Mouse (Mus musculus): Measurements from ENCODE around the gene Reps2.

The Reps2 gene

DNA sequence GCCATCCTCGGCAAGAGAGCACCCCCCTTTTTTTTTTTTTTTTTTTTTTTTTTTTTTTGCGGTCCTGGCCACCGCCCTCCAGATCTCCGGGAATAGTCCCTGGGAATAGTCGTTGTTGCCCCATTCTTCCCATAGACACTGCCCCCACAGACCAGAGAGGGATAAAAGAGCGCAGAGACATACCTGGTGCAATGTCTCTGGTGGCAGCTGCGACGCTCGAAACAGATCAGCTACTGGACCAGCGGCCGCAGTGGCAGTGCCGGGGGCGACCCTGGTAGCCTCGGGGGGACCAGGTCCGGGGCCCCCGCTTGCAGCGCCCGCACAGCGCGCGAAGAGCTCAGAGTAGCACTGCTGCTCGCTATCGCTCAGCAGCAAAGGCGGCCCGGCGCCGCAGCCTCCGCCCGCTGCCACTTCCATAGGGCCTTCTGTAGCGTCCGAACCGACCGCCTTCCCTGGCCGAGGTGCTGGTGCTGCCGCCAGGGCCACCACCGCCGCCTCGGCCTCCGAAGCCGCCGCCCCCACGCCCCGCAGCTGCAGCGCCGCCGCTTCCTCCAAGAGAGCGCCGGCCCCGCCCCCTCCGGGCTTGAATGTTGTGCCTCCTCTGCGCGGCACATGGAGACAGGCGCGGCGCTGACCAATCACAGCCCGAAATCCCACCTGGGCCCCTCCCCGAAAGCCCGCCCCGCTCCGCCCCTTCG lies at the start of gene Reps2:
Gene Reps2, minus strand, starts transcription at position 559 of the 698 bp plus-strand sequence.
- DNase-seq (ENCODE audit: extremely low read depth, insufficient read length, low spot score): no peak

GRCm38 (mm10) chrX:162691272-162691671 lies 47.8 kb upstream of the Reps2 start:
- DNase-seq (ENCODE audit: extremely low read depth, insufficient read length, low spot score): no peak

- DNase-seq (ENCODE audit: extremely low read depth, insufficient read length, low spot score): no peak
Measured at GRCm38 (mm10) chrX:162685394-162685793, 41.9 kb upstream of the Reps2 start.

DNA sequence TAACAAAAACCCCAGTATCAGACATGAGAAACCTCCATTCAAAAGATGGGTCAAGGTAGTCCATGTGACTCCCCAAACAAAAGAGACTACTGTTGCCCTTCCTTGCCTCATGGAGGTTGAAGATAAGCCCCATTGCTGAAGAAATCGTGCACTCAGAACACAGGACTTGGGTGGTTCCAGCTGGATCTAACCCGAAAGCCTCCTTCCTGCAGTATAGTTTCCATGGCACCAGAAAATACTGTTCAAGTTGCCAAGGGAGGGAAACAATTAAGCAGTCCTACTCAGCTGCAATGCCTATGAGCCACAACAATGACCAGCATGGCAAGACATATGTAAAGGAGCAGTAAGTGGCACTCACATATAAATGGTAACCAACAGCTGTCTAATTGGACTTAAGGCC lies 36.1 kb upstream of the Reps2 start:
- DNase-seq (ENCODE audit: extremely low read depth, insufficient read length, low spot score): no peak

GRCm38 (mm10) chrX:162678820-162679219 lies 35.4 kb upstream of the Reps2 start:
- no peak for DNase-seq (ENCODE audit: extremely low read depth, insufficient read length, low spot score)

DNA sequence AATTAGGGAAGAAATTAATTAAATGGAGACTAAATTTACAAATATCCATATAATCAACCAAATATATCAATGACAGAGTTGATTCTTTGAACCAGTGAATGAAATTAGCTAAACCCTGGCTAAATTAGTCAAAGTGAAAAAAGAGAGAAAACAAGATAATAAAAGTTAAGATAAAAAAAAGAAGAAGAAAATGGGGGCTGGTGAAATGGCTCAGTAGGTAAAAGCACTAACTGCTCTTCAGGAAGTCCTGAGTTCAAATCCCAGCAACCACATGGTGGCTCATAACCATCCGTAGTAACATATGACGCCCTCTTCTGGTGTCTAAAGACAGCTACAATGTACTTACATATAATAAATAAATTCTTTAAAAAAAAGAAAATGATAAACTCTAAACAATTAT lies 22.7 kb upstream of the Reps2 start:
- no peak for DNase-seq (ENCODE audit: extremely low read depth, insufficient read length, low spot score)

DNA sequence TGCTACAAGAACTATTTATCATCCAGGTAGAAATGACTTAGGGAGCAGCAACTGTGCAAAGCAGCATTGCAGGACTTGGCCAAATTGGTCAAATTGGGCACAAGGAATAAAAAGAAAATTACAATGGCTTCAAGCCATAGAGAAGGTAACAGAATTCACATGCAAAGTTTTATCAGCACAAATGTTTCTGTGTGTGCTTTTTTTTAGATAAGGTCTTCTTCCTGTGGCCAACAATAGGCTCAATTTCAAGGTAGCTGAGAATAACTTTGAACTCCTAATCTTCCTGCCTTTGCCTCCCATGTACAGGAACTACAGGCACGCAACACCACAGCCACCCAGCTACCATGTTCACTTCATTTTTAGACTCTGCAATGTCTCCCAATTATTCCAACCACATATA lies 16.7 kb upstream of the Reps2 start:
- no peak for DNase-seq (ENCODE audit: extremely low read depth, insufficient read length, low spot score)

DNA sequence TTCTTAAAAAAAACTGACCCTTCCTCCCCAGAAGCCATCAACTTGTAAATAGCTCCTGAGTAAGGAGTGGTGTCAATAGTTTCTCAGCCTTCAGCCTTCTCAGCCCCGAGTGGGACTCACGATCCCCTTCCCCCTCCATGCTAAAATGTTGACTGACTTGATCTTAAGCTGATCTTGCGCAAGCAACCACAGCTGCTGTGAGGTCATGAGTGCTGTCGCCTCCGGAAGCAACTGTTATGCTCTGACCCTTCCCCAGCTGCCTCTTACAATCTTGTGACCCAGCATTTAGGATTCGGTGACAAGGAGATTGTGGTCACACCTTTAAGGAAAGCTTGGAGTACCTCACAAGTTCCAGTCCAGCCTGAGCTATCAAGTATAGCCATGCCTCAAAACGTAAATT lies 10.1 kb upstream of the Reps2 start:
- DNase-seq (ENCODE audit: extremely low read depth, insufficient read length, low spot score): no peak

DNA sequence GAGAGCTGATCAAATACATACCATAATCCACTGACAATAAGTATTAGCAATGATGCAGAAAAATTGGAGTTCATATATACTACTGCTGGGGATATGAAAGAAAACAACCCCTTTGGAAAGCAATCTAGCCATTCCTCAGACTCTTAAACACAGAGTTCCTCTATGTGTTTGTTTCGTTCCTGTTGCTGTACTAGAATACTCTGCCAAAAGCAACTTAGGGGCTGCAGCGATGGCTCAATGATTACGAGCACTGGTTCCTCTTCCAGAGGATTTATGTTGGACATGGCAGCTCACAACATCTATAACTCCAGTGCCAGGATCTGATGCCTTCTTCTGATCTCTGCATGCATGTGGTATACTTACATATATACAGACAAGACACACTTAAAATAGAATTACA lies 9.0 kb upstream of the Reps2 start:
- DNase-seq (ENCODE audit: extremely low read depth, insufficient read length, low spot score): no peak

DNA sequence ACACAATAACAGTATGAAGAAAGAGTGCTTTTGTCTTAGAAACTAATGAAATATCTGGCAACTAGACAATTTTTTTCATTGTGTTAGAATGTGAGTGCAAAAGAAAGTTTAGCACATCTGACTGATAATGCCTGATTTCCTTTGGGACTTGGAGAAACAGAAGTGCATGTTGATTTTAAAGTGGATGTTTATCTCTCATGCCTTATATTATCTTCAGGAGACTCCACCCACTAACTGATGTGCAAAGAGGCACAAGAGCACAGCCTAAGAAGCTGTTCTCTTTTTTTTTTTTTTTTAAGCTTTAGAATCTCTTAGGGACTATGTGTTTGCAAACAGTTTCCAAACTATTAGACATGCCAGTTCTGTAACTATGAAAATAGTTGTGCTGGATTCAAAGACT lies 7.7 kb upstream of the Reps2 start:
- no peak for DNase-seq (ENCODE audit: extremely low read depth, insufficient read length, low spot score)

DNA sequence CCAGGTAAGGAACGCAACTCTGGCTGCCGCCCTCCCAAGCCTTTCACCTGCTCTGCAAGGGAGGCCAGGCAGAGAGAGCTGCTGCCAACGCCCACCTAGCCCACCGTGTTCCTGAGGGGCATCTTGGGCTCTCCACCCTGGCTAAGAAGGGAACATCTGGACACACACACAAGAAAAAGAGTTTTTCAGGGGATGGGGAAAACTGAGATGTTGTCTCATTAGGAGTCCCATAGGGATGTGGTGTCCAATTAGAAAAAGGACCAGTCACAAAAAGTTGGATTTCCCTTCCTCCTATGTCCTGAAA lies 292 bp upstream of the Reps2 start:
- no peak for DNase-seq (ENCODE audit: extremely low read depth, insufficient read length, low spot score)

DNA sequence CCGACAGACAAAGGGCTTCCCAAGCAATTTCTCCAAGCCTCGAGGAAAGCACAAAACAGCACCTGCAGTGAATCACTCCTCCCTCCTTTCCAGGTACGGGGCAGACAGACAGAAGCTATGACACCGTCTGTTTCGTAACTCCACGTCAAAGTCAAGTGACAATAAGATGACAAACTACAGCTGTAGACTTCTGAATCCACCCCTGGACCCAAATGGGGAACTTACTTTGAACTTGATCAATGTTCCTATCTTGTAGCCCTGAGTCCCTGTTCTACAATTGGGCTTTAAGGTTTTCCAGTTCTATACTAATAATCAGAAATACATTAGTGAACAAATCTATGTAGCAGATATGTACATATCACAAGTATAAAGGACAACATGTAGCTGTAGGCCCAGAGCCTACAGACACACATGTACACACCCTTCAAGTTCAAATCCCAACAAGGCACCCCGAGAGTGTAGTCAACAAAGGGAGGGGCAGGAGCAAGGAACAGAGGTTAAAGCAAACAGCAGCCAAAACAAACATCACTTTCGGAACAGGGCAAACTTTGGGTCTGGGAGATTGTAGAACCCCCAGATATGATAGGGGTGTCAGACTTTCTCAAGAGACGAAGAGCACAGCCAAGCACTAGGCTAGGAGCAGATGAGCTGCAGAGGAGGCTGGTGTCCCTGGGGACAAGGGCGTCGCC lies 903 bp downstream of the Reps2 start:
- DNase-seq (ENCODE audit: extremely low read depth, insufficient read length, low spot score): no peak

DNA sequence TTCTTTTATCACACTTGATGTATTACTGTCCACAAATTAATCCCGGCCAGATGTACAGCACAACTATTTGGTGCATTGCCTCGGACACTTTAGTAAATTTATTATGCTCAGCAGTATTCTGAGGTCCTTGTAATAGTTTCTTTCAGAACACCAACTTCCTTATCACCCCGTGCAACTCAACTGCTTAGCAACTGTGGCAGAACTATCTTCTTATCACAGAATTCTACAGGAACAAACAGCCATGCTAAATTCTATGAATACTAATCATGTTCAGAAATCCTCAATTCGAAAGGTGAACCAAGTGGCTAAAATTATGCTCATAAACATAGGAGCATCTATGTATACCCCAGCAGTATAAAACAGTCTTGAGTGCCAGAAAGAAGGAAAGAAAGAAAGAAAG lies 1.7 kb downstream of the Reps2 start:
- DNase-seq (ENCODE audit: extremely low read depth, insufficient read length, low spot score): no peak

DNA sequence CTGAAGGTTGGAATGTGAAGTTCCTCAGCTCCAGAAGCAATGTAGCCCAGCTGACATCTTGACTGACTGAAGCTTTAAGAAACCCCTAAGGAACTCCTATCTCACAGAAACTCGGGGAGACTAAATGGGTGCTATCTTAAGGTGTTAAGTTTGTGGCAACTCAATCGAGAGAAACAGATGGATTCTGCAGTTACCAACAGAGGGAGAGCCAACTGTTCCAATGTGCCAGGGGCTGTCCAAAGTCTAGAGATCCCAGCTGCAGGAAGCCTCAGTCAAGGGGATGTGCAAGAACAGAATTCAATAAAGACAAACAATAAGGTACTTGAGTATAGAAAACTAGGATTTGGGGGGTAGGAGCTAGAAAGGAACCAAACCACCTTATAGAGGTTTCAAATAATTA lies 8.3 kb downstream of the Reps2 start:
- DNase-seq (ENCODE audit: extremely low read depth, insufficient read length, low spot score): no peak

GRCm38 (mm10) chrX:162622091-162622437 lies 21.4 kb downstream of the Reps2 start:
- DNase-seq (ENCODE audit: extremely low read depth, insufficient read length, low spot score): no peak

GRCm38 (mm10) chrX:162621194-162622090 lies 22.0 kb downstream of the Reps2 start:
- no peak for DNase-seq (ENCODE audit: extremely low read depth, insufficient read length, low spot score)

- DNase-seq (ENCODE audit: extremely low read depth, insufficient read length, low spot score): no peak
Measured at GRCm38 (mm10) chrX:162619705-162620104, 23.7 kb downstream of the Reps2 start.

DNA sequence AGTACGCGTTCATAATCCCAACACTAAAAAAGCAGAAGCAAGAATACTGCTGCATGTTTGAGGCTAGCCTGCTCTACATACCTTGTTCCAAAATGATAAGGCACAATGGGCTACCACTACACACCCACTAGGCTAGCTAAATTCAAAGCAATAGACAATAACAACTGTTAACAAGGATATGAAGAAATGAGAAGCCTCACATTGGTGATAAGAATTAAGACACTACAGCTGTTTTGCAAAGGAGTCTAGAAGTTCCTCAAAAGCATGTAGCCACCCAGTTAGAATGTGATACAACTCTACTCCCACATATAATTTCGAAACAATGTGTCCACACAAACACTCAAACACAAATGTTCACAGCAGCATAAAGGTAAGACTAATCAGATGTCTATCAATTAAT lies 24.9 kb downstream of the Reps2 start:
- DNase-seq (ENCODE audit: extremely low read depth, insufficient read length, low spot score): no peak

- no peak for DNase-seq (ENCODE audit: extremely low read depth, insufficient read length, low spot score)
Measured at GRCm38 (mm10) chrX:162606113-162606512, 37.3 kb downstream of the Reps2 start.

- no peak for DNase-seq (ENCODE audit: extremely low read depth, insufficient read length, low spot score)
Measured at GRCm38 (mm10) chrX:162599666-162600065, 43.8 kb downstream of the Reps2 start.

DNA sequence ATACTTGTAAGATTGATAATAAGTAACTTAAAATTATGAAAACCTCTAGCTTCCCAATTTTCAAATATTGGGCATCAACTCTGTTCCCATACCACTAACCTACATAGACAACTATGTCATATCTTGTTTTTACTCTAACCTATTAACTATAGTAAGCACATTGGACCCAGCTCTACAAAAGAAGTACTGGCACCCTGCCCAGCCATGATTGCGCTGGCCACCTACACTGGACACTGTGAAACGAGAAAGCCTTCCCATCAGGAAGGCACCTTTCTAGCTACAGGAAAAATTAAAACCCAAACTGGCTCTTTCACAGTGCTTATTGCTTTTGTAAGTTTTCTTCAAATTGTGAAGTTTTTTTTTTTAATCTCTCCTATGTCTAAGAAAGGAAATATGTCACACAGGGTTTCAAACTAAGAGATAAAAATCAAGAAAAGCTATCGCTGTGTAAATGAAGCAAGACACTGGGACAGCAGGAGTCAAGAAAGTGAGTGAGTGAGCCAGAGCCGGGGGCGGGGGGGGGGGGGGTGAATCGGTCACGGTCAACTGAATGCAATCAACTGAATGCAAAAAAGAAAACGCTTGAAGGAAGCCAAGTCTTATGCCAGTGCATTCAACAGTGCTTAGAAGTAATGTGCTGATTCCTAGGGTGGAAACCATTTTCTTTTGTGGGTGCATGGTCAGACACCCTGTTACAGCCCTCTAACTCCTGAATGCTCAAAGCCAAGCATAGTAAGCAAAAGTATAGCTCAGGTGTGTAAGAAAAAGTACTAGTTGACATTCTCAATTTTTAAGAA lies 52.2 kb downstream of the Reps2 start:
- no peak for DNase-seq (ENCODE audit: extremely low read depth, insufficient read length, low spot score)

Data from 3134 (cell line).